Mouse (Mus musculus) spleen, adult 2 months (tissue): ENCODE data around the gene Scfd2.

Source experiments
- CTCF ChIP-seq: fragments of 200-500 bp; IDR thresholded peaks from 2 replicates; pipeline ENCODE4 v1.5.1; 2011; ENCODE audit warnings: mild to moderate bottlenecking, inconsistent platforms; ENCODE audit not compliant: insufficient read depth, insufficient read length, insufficient replicate concordance; ENCODE audit errors: extremely low read depth
- POLR2A ChIP-seq: fragments of 200-500 bp; IDR thresholded peaks from 2 replicates; pipeline ENCODE4 v1.6.1; 2011; ENCODE audit warnings: low read depth, low read length, inconsistent platforms

DNA sequence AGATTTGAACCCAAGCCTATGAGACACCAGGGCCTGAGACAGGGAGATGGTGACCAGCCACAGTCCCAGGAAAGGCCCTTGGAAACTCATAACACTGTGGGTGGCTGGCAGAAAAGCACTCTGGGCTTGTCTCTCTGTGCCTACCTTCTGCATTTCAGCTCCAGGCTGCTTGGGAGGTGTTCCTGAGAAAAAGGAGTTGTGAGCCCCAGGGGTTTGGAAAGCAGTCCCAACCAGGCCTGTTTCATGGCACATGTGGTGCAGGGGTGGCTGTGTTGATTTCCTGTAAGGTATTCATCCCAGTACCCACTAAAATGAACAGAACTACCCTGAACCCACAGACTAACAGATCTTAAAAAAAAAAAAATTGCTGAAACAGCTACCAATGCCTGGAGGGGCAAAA lies 189.0 kb downstream of the Scfd2 start:
- TF ChIP-seq CTCF = no peak
- no peak for TF ChIP-seq POLR2A
